Mouse (Mus musculus) forebrain, postnatal 0 days (tissue): ENCODE measurements around the gene Gimap9. TPM values are rescaled to one million over a fixed set of nuclear protein-coding genes. Genes with fewer than 3 reads are reported as not detected.

Source experiments
- ATAC-seq: fragments of 200-750 bp; cut with Nextera tagmentation; 2 replicates; pipeline ENCODE4 v1.8.0; 2017; ENCODE audit warnings: mild to moderate bottlenecking, moderate library complexity
- DNase-seq: peaks from one replicate; pipeline ENCODE4 v3.0.0-alpha.2; 2015
- H3K27ac ChIP-seq: fragments of 300-500 bp; sonication (generic); 2 replicates; pipeline ENCODE4 v1.5.1; 2014; ENCODE audit warnings: low read depth, mild to moderate bottlenecking, antibody characterized with exemption, low read length, moderate library complexity, mixed read lengths
- H3K27me3 ChIP-seq: fragments of 300-500 bp; sonication (generic); 2 replicates; pipeline ENCODE4 v1.6.1; 2014; ENCODE audit warnings: mild to moderate bottlenecking, low read length, mixed read lengths; ENCODE audit not compliant: insufficient read depth
- H3K36me3 ChIP-seq: fragments of 300-500 bp; sonication (generic); 2 replicates; pipeline ENCODE4 v1.6.1; 2014; ENCODE audit warnings: mild to moderate bottlenecking, moderate library complexity; ENCODE audit not compliant: insufficient read depth
- H3K4me1 ChIP-seq: fragments of 300-500 bp; sonication (generic); 2 replicates; pipeline ENCODE4 v1.6.1; 2014; ENCODE audit warnings: antibody characterized with exemption; ENCODE audit not compliant: insufficient read depth
- H3K4me2 ChIP-seq: fragments of 300-500 bp; sonication (generic); 2 replicates; pipeline ENCODE4 v1.6.1; 2014; ENCODE audit warnings: low read depth, mild to moderate bottlenecking, moderate library complexity
- H3K4me3 ChIP-seq: fragments of 300-500 bp; sonication (generic); 2 replicates; pipeline ENCODE4 v1.5.1; 2014; ENCODE audit warnings: low read depth, low read length, mixed read lengths
- H3K9ac ChIP-seq: fragments of 300-500 bp; sonication (generic); 2 replicates; pipeline ENCODE4 v1.6.1; 2014; ENCODE audit warnings: mild to moderate bottlenecking
- H3K9me3 ChIP-seq: fragments of 300-500 bp; sonication (generic); 2 replicates; pipeline ENCODE4 v1.6.1; 2016; ENCODE audit warnings: low read length
- CTCF ChIP-seq: sonication (generic); IDR thresholded peaks from 2 replicates; pipeline ENCODE4 v1.5.1; 2016; ENCODE audit warnings: antibody characterized with exemption, control low read depth, low read depth
- WGBS: fragments of 180-500 bp; shearing (Covaris S2); extraction: QIAGEN DNeasy Blood & Tissue Kit; methylation state at CpG from one replicate; pipeline ENCODE4 v1.1.7; 2014; 5-methylcytosine and 5-hydroxymethylcytosine counted together
- polyA plus RNA-seq: library from polyadenylated mRNA; unstranded; fragments of >200 nt; fragmentation: Nextera tagmentation; extraction: Ambion mirVana; gene quantifications from 2 replicates; pipeline ENCODE4 v1.2.1, GENCODE M21; 2015
- total RNA-seq: library from RNA; depleted of rRNA; stranded (reverse); fragments of >200 nt; gene quantifications from 2 replicates; pipeline ENCODE4 v1.2.3, GENCODE M21; 2014

The Gimap9 gene
- total and polyA plus RNA-seq, 2 experiments from 2014 or later = 1.3 to 1.4 TPM

DNA sequence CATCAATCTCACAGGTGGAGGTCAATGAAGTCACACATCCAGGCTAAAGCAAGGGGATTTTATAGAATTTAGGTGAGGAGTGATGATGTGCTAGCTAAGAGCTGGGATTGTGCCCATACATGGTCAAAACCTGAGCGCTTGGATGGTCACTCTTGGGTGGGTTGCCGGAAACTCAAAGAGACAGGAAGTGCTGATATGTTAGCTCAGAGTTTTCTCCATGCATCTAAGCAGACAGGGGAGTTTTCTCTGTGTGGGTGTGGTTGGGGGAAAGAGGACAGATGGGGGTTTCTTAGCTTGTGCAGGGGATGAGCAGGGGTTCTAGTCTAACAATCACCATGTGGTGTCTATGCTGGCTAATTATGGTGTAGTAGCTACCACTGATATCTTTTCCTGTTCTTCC lies 13.4 kb downstream of the Gimap9 start:
- H3K27ac ChIP-seq = no peak overlapping the region
- H3K9ac ChIP-seq = no peak overlapping the region
- no peaks in the 10 kb centered on the region for H3K27me3 ChIP-seq
- no peaks in the 10 kb centered on the region for H3K9me3 ChIP-seq
- no peak overlapping the region for H3K4me2 ChIP-seq
- 88% methylated on average over 2 of the region's 2 CpGs for WGBS
- H3K4me1 ChIP-seq = no peaks in the 10 kb centered on the region
- DNase-seq (no peak), ATAC-seq (no peak)
- H3K36me3 ChIP-seq = no peaks in the 10 kb centered on the region
- TF ChIP-seq CTCF = no peak
- no peak overlapping the region for H3K4me3 ChIP-seq

DNA sequence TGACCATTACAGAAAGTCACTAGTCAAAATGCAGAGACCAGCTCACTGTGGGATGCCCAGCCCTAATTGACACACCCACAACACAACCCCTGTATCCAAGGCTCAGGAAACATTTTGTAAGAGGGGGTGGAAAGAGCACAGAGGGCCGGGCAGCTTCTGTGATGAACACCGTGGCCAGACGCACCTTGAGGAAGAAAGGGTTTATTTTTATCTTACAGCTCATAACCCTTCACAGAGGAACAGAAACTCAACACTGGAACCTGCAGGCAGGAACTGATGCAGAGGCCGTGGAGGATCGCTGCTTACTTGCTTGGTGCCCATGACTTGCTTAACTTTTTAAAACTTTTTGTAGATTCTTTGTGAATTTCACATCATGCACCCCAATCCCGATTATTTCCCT lies 17.0 kb downstream of the Gimap9 start:
- DNase-seq = no peak
- no peak overlapping the region for H3K9ac ChIP-seq
- H3K4me1 ChIP-seq = no peaks in the 10 kb centered on the region
- no peaks in the 10 kb centered on the region for H3K9me3 ChIP-seq
- H3K4me2 ChIP-seq = no peak overlapping the region
- H3K27ac ChIP-seq = no peak overlapping the region
- ATAC-seq = no peak
- no peak overlapping the region for H3K4me3 ChIP-seq
- no peaks in the 10 kb centered on the region for H3K27me3 ChIP-seq
- WGBS = 90% methylated on average over 6 of the region's 6 CpGs
- TF ChIP-seq CTCF = no peak
- H3K36me3 ChIP-seq = no peaks in the 10 kb centered on the region

DNA sequence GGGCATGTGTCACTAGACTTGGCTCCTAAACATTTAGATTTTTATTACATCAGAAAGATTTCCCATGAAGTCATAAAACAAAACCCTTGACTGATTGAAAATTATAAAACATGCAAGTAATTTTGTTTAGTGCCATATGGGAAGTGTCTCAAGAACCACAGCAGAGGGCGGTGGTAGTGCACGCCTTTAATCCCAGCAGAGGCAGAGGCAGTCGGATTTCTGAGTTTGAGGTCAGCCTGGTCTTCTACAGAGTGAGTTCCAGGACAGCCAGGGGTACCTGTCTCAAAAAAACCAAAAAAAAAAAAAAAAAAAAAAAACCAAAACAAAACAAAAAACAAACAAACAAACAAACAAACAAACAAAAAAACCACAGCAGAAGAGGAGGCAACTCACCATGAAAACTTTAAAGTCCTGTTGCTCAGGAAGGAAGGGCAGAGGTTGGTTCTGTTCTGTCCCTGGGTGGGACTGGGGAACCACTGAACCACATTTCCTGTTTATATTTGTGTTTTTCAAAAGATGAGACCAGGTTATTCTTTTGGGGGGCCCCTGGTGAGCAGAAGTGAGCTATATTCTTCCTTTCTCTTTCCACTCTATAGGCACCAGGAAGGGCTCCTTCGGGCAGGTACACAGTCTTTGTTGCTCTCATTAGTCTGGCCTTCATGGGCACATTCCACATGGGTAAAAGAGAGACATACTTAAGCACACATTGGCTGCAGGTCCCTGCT lies 21.1 kb downstream of the Gimap9 start:
- Histone ChIP-seq H3K9me3 (no peaks in the 10 kb centered on the region), H3K9ac (no peak overlapping the region), H3K4me2 (no peak overlapping the region), H3K4me3 (no peak overlapping the region), H3K4me1 (no peaks in the 10 kb centered on the region), H3K27ac (no peak overlapping the region), H3K36me3 (no peaks in the 10 kb centered on the region), H3K27me3 (no peaks in the 10 kb centered on the region)
- 77% methylated on average over 4 of the region's 4 CpGs for WGBS
- no peak for DNase-seq
- TF ChIP-seq CTCF = no peak
- ATAC-seq = no peak

DNA sequence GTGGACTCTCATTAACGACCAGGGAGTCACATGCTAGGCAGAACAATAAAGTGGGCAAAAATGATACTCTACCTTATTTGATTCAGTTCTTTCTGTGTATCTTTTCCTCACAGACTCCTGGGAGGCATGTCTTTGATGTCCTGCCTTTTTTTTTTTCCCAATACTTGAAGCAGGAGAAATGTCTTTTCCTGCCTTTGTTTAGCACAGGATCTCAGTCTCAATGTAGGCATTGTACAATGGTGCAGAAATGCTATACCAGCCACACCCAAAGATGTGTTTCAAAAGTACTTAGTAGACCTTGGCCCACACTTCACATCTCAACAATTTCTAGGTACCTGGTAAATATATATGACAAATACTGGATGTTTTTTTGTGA lies 21.6 kb downstream of the Gimap9 start:
- WGBS = 16% methylated on average over 1 of the region's 1 CpGs
- Histone ChIP-seq H3K9me3 (no peaks in the 10 kb centered on the region), H3K4me1 (no peaks in the 10 kb centered on the region), H3K27me3 (no peaks in the 10 kb centered on the region), H3K36me3 (no peaks in the 10 kb centered on the region), H3K27ac (no peak overlapping the region), H3K4me3 (no peak overlapping the region), H3K4me2 (no peak overlapping the region), H3K9ac (no peak overlapping the region)
- DNase-seq (no peak), ATAC-seq (no peak)
- no peak for TF ChIP-seq CTCF

DNA sequence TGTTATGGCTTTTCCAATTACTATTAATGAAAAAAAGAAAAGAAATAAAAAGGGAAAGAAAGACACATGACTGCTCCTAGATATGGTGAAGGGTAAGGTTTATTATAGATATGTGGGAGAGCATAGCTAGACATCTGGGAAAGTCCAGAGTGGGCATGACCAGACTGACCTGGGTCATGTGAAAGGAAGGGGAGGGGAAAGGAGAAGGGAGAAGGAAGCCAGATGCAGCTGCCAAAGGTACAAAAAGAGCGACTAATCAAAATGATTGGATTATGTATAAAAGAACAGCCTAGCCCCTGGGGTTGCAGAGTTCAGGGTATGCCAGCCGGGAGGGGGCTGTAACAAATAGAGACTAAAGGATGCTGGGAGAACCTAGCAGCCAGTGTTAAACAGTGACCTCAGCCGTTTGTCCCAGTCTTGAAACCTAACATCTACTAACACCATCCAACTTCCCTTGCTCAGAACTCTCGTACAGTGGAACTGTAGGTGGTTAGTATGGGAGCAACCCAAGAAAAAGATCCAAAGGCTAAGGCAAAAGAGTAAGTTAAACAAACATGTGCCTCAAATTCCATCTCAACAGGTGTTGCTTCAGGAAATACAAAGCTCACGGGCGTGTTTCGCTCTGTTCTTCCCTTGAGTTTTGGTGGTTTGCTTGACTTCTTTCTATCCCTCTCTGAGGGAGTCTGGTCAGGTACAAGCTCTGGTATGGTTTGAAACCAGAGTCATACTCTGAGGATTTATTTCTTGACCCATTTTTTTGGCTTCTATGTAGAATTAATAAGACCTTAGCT lies 22.3 kb downstream of the Gimap9 start:
- no peak for ATAC-seq

DNA sequence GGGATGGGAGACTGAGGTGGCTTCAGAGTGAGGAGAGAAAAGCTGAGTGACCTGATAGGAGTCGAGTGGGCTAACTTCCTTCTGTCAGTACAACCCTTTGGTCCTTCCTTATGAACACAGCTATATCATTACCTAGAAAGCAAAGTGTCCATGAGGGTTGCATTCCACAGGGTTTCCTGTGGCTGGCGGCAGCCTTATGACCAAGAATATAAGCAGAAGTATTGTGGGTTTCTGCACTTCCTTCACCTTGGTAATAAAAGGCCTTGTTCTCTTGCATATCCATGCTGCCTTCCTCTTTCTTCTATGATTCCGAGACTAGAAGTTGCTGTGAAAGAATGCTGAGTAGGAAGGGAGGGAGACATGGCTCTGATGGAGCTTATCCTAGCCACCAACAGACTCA lies 23.0 kb downstream of the Gimap9 start:
- H3K9me3 ChIP-seq = no peaks in the 10 kb centered on the region
- DNase-seq (no peak), ATAC-seq (no peak)
- no peaks in the 10 kb centered on the region for H3K4me1 ChIP-seq
- TF ChIP-seq CTCF = no peak
- H3K4me3 ChIP-seq = no peak overlapping the region
- no peak overlapping the region for H3K9ac ChIP-seq
- H3K27ac ChIP-seq = no peak overlapping the region
- no peak overlapping the region for H3K4me2 ChIP-seq
- H3K36me3 ChIP-seq = no peaks in the 10 kb centered on the region
- H3K27me3 ChIP-seq = no peaks in the 10 kb centered on the region
- 83% methylated on average over 3 of the region's 3 CpGs for WGBS

More for the DNA sequence above, 22.3 kb downstream of the Gimap9 start:
- Histone ChIP-seq H3K4me3 (no peak overlapping the region), H3K27ac (no peak overlapping the region), H3K4me2 (no peak overlapping the region), H3K9me3 (no peaks in the 10 kb centered on the region), H3K4me1 (no peaks in the 10 kb centered on the region), H3K36me3 (no peaks in the 10 kb centered on the region), H3K27me3 (no peaks in the 10 kb centered on the region), H3K9ac (no peak overlapping the region)
- no peak for DNase-seq
- TF ChIP-seq CTCF = no peak
- WGBS = 74% methylated on average over 7 of the region's 7 CpGs
